Mouse (Mus musculus) layer of hippocampus, postnatal 10 days (tissue): ENCODE measurements around the gene Cfap54. TPM values are rescaled to one million over a fixed set of nuclear protein-coding genes. Genes with fewer than 3 reads are reported as not detected.
A peak's percentile ranks its signal among the peaks of the same experiment; 100 is the strongest.

Experiments
- DNase-seq, 2 experiments: peaks; one replicate each; pipeline ENCODE4 v3.0.0; 2021; ENCODE audit warnings: low spot score in 2 of 2
- long read RNA-seq: library from polyadenylated mRNA; stranded (forward); transcript quantifications from one replicate; pipeline ENCODE4 v2.0.0, GENCODE M21; 2023
- total RNA-seq, 2 experiments: library from RNA; stranded (reverse); gene quantifications; 2 replicates each; pipeline ENCODE4 v1.2.3; 2021

Cfap54 gene
- 10 to 100 TPM; 11.0 to 14.2 TPM for total RNA-seq
- long read RNA-seq, result 0 reads

DNA sequence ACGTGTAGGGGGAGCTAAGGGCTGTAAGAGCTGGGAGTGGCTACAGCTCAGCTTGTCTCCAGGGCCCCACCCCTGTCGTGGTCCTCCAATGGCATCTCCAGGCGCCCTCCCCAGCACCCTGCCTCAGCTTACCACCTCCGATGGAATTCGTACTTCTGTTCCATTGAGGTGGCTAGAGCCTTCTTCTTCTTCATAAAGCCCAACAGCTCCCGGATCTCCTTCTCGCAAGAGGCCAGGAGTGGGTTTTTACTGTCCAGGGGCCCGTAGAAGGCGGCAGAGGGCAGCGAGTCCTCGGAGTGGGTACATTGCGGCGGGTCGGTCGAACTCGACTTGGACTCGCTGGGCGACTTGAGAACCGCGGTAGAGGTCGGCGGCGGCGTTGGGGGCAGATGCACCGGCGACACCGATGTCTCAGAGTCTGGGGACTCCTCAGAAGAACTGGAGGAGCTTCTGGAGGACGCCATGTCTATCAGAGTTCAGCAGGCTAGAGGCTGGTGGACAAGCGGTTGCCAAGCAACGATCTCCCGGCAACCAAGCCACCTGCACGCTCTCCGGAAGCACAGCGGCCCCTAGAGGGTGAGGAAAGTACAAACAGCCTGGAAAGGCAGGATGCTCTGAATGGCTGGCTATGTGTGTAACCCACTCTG, at the start of gene Cfap54:
Gene Cfap54 (minus strand): TSS at position 486 of the 647 bp plus-strand sequence.
- peak; percentile 89 to 93 for DNase-seq

DNA sequence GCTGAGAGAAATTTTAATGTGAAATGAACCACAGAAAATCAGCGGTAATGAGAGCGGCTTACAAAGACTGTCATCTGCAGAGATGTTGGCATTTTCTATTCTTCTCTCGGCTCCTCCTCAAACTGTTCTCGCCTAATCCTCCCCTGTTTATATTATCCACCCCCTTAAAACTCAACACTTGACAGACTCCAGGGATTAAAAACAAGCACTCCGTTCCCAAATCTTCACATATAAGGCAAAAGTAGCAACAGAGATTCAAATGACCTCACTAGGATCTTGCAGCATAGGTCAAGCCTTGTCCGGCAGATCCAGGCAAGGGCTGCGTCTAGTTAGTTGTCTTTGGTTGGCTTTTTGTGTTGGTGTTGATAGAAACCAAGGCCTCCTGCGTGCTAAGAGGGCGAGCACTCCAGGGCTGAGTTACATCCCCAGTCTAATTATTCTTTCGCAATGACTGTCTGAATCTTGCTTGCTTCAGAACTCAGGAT, 49.1 kb upstream of the Cfap54 start:
- no peak for DNase-seq

DNA sequence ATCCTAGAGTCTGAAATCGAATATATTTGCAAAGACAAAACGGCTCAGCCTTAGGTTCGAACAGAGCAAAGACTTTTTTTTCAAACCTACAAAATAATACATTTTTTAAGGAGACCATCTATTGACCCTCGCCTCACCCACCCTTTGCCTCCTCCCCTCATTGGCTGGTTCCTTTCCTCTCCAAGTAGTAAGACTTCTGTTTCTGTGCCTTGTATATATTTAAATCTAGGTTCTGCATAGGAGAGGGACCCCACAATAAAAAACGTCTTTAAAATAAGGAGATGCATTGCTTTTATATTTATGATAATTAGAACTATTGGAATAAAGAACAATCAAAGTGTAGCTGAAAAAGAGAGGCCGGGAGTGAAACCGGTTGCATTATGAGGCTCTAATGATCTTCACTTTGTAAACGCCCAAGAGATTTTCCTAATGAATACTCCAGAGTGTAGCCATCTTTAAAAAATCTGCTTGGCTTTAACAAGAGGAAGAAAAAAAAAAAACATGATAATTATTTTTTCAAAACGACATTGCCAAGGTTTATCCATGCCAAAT, 48.6 kb upstream of the Cfap54 start:
- DNase-seq, result no peak

- DNase-seq, result no peak
Observed at GRCm38 (mm10) chr10:93129345-93129744, 47.9 kb upstream of the Cfap54 start.

DNA sequence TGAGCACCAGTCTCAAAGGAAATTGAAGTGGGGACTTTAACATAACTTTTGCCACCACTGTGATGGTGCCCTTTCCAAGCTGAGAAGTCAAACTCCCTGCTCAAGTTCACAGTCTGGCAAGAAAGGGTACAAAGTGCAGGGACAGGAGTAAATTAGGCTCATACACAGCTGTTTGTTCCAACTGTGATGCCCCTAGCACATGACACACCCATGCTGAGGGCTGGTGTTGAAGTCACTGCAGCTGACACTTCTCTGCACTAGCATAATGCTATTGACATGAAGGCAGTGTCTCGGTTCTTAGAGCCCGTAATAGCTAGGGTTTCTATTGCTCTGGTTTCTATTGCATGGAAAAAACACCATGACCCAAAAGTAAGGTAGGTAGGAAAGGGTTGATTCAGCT, 47.1 kb upstream of the Cfap54 start:
- DNase-seq, result no peak

GRCm38 (mm10) chr10:93126025-93126424, 44.6 kb upstream of the Cfap54 start:
- no peak for DNase-seq

- no peak for DNase-seq
Observed at GRCm38 (mm10) chr10:93123957-93124613, 42.7 kb upstream of the Cfap54 start.

DNA sequence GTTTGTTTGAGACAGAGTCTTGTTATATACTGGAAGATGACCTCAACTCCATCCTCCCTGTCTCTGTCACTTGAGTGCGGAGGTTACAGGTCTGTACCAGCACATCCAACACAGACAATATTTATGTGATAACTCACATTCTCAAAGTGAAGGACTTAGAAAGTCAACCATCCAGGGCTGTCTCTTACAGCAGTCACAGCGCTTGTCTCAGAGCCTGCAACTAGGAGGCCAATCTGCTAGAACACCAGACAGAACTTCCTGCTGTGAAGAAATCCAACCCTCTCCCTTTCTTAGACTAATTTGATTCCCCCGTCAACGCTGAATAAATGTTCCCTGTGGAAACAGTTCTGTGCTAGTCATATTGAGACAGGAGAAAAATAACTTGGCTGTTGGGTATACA, 41.9 kb upstream of the Cfap54 start:
- DNase-seq, result no peak

DNA sequence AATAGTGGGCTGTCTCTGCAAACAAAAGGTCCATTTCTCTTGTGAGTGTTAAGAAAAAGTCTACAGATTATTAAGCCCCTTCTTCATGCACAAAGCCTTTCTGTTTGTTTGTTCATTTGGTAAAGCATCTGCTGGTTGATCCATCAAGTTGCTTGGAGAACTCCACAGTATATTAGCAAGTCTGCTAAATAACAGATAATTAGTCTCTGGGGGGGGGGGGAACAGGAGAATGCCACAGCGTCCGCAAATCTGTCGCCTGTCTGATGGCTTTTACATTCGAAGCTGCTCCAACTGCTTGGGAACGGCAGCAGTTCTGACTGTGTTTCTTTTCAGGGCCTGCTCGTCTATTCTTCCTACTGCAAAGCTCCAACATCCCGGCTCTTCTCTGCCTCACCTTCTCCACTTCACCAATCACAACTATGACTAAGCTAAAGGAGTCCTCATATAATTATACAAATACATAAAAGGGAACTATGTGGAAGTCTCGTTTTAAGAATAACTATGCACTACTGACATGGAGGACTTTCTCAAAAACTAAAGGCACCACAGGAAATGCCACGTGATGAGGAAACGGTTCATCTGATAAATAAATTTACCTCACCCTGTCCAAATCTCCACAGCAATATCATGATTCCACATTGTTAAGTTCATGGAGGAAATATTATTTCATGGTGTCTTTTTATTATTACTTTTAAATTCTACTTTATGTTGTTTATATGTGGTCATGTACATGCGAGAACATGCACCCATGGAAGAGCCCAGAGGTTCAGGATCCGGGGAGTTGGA, 41.2 kb upstream of the Cfap54 start:
- DNase-seq, result no peak

DNA sequence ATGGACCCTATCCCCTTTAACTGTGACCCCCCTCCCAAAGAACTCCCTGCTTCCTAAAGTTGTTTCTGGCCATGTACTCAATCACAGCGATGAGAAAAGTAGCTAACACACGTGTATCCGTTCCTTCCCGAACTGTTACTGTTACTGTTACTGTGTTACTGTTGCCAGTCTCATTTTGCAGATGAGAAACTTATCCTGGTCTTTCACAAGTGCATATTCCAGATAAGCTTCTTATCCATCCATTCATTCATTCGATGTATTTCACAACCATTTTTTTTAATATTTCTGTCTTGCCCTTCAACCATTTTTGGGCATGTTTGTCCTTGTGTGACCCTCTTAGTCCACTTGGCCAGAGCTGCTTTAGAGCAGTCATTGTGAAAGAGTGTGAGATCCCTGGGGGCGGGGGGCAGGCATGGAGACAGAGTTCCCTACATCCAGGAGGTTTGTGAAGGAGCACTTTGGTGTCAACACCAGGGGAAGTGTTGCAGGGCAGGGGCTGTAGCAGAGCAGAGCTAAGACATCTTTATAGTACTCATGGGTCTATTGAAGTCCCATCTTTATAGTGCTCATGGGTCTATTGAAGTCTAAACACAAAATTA, 39.9 kb upstream of the Cfap54 start:
- no peak for DNase-seq

DNA sequence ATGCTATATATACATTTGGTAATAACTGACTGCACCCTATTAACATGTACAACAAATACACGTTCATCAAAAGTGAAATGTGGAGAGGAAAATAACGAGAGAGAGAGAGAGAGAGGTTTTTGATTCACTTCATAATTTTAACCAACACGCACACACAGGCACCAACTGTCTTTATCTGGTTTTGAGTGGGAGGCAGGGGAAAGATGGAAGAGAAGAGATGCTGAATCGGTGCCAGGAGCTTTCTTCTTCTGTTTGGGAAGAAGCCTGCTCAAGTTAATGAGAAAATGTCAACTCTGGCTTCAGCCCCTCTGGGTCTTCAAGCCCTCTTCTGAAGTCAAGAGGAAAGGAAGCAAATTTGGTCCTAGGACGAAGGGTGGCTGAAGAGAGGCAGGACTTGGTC, 38.4 kb upstream of the Cfap54 start:
- peak in 1 of 2 experiments; percentile 46 for DNase-seq

DNA sequence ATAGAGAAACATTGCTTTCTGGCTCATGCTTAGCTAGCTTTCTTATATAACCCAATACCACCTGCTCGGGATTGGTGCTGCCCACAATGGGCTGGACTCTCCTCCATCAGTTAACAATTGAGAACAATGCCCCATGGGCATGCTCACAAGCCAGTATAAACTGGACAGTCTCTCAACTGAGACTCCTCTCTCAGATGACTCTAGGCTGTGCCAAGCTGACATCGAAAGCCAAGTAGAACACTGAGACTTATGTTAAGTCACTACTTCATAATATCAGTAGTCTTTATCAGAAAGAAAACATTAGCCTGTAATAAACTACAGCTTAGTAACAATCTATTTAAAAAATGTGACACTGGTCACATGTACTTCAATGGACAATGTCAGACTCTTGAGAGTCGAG, 35.2 kb upstream of the Cfap54 start:
- DNase-seq, result no peak

DNA sequence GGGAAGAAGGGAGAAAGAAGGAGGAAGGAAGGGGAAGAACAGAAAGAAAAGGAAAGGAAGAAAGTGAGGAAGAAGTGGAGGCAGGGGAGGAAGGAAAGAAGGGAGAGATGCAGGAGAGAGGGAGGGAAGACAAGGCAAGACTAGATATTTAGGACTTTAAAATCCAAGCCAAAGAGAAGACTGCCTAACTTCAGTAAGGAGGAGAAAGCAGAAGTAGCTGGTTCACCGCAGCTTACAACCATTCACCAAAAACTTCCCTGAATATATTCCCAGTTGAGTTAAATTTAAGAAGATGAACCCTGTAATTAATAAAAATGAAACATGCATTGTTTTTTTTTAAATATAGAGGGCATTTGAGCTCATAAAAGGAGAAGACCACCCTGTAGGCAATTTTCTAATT, 34.3 kb upstream of the Cfap54 start:
- DNase-seq, result no peak

GRCm38 (mm10) chr10:93114782-93115181, 33.4 kb upstream of the Cfap54 start:
- no peak for DNase-seq

GRCm38 (mm10) chr10:93113968-93114367, 32.5 kb upstream of the Cfap54 start:
- no peak for DNase-seq

DNA sequence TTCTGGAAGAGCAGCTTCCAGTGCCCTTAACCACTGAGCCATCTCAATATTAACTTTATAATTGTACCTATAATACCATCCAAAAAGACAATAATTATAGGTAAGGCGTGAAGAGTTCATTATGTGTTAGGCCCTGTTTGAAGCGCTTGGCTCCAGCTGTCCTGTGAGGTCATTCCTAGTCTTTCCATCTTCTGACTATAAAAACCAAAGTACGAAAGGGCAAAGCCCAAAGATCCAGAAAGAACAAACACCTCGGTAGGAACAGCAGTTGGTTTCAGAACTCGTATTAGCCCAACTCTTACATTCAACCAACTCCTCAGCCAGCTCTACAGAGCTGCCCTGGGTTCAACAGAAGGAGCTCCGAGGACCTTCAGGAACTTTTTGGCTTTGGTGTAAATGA, 30.6 kb upstream of the Cfap54 start:
- no peak for DNase-seq

GRCm38 (mm10) chr10:93111412-93111811, 30.0 kb upstream of the Cfap54 start:
- DNase-seq, result no peak

DNA sequence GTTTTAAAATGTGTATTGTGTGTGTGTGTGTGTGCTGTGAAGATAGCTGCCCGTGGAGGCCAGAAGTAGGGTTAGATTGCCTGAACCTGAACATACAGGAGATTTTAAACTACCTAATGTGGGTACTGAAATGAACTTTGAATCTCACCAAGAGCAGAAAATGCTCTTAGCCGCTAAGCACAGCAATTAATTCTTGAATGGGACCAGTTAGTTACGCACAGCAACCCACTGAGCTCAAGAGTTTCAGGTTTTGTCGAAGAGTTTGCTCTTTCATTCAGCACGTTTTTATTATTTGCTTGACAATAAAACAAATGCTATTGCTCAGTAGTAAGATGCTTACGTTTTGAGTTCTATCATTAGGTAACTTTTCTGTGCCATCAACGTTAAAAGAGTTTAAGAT, 23.9 kb upstream of the Cfap54 start:
- DNase-seq, result no peak

DNA sequence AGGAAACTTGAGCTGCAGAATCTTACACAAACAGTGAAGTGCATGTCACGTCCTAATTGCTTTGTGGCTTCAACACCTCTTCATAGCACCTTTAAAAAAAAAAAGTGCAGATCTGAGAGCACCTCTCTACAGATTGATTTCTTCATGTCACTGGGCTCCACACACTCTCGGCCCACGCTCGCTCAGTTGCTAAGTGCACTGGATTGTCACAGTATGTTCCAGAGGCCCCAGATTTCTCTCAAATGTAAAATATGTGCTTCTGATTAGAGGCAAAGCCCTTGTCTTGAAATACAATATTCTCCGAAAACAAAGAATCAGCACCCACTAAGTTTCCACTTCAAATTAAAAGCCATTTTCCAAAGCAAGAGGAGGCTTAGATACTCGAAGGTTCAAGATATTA, 22.9 kb upstream of the Cfap54 start:
- no peak for DNase-seq

DNA sequence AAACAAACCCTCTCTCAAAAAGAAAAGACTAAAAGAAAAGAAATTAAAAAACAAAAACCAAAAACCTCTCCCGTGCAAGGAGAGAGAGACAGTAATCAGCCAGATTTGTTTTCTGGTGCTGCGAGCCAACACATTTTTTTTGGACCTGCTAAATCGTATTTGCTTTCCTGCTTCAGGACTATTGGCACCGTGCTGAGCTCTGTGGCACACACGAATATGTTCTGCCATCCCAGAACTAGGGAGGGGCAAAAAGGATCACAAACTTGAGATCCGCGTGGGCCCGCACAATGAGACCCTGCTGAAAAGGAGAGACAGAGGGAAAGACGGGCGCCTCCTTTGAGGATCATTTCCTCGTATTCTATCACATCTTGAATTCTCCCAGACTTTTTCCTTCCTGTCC, 22.3 kb upstream of the Cfap54 start:
- DNase-seq, result peak in 1 of 2 experiments; percentile 30

GRCm38 (mm10) chr10:93102321-93102720, 20.9 kb upstream of the Cfap54 start:
- DNase-seq, result no peak
